Mouse (Mus musculus) neural tube, embryonic 14.5 days (tissue): ENCODE measurements at regions not wholly inside any gene's neighbourhood (a gene's known extent, or its start where the extent isn't known, plus 50 kb on each side); places are given as distances from the start of the nearest gene placed in this dataset.

Experiments
- ATAC-seq: fragments of 200-750 bp; cut with Nextera tagmentation; 2 replicates; pipeline ENCODE4 v1.8.0; 2017; ENCODE audit warnings: low read depth, mild to moderate bottlenecking, moderate TSS enrichment, moderate library complexity
- H3K27ac ChIP-seq: fragments of 300-500 bp; sonication (generic); 2 replicates; pipeline ENCODE4 v1.5.1; 2014; ENCODE audit warnings: low read depth, mild to moderate bottlenecking, control low read depth, low read length, moderate library complexity, mixed read lengths
- H3K27me3 ChIP-seq: fragments of 300-500 bp; sonication (generic); 2 replicates; pipeline ENCODE4 v1.6.1; 2014; ENCODE audit warnings: low read length; ENCODE audit not compliant: control insufficient read depth, insufficient read depth
- H3K36me3 ChIP-seq: fragments of 300-500 bp; sonication (generic); 2 replicates; pipeline ENCODE4 v1.6.1; 2014; ENCODE audit warnings: low read length, mixed read lengths; ENCODE audit not compliant: control insufficient read depth, insufficient read depth
- H3K4me1 ChIP-seq: fragments of 300-500 bp; sonication (generic); 2 replicates; pipeline ENCODE4 v1.6.1; 2014; ENCODE audit warnings: low read length; ENCODE audit not compliant: control insufficient read depth, insufficient read depth
- H3K4me2 ChIP-seq: fragments of 300-500 bp; sonication (generic); 2 replicates; pipeline ENCODE4 v1.6.1; 2014; ENCODE audit warnings: mild to moderate bottlenecking, low read depth, low read length, control low read depth
- H3K4me3 ChIP-seq: fragments of 300-500 bp; sonication (generic); 2 replicates; pipeline ENCODE4 v1.5.1; 2014; ENCODE audit warnings: low read depth, low read length, control low read depth, mixed read lengths
- H3K9ac ChIP-seq: fragments of 300-500 bp; sonication (generic); replicated peaks from 2 replicates; pipeline ENCODE4 v1.6.1; 2014; ENCODE audit warnings: low read depth, mild to moderate bottlenecking, control low read depth, low read length, mixed read lengths
- H3K9me3 ChIP-seq: fragments of 300-500 bp; sonication (generic); 2 replicates; pipeline ENCODE4 v1.6.1; 2016; ENCODE audit warnings: low read length; ENCODE audit not compliant: control insufficient read depth
- WGBS: fragments of 180-500 bp; shearing (Covaris S2); extraction: QIAGEN DNeasy Blood & Tissue Kit; methylation state at CpG from one replicate; pipeline ENCODE4 v1.1.7; 2014; 5-methylcytosine and 5-hydroxymethylcytosine counted together

GRCm38 (mm10) chr6:16702706-16703411 lies 195.4 kb downstream of the Tfec start:
- Histone ChIP-seq H3K4me1 (no peaks in the 10 kb centered on the region), H3K36me3 (no peaks in the 10 kb centered on the region), H3K9me3 (no peaks in the 10 kb centered on the region), H3K27ac (no peak overlapping the region), H3K27me3 (no peaks in the 10 kb centered on the region), H3K4me3 (no peak overlapping the region), H3K4me2 (no peak overlapping the region), H3K9ac (no peak overlapping the region)
- ATAC-seq: no peak
- 81% methylated on average over 7 of the region's 7 CpGs for WGBS

DNA sequence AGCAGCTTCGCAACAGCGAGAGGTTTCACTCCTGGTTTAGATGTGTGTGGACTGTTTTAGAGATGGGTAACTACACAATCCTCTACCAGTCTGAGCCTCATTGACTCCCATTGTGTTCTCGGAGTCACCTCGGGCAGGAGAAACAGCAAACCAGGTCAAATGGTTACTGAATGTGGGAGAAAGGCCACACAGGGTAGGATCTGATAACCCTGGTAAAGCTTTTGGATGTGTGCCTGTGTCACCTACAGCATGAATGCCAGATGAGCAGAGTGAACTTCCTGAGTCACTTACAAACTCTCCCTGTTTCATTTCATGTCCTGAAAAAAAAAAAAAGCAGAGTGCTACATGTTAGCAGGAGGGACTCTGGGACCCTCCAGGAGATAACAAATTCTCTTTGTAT lies 201.0 kb downstream of the Tfec start:
- H3K4me3 ChIP-seq: no peak overlapping the region
- ATAC-seq: no peak
- H3K9ac ChIP-seq: no peak overlapping the region
- no peaks in the 10 kb centered on the region for H3K36me3 ChIP-seq
- 75% methylated on average over 4 of the region's 4 CpGs for whole genome bisulfite sequencing
- no peaks in the 10 kb centered on the region for H3K27me3 ChIP-seq
- H3K27ac ChIP-seq: no peak overlapping the region
- H3K4me1 ChIP-seq: no peaks in the 10 kb centered on the region
- H3K4me2 ChIP-seq: no peak overlapping the region
- H3K9me3 ChIP-seq: no peaks in the 10 kb centered on the region

DNA sequence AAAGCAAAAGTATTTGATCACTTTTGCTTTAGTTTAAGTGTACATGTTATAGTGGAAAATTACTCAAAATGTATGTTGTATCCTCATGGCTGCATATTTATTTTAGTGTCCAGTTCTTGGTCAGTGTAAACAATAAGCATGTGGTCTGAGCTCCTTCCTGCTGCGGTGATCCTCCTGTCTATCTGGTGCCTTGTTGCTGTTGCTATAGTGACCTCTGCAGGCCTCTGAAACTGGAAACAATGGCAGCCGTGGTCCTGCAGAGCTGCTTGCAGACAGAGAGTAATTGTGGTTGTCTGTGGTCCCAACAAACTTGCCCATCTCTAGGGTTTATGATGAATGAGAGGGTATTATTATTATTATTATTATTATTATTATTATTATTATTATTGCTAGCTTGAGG lies 230.2 kb downstream of the Tfec start:
- Histone ChIP-seq H3K4me3 (no peak overlapping the region), H3K9ac (no peak overlapping the region)
- peak; percentile 82; the same call in 1 of the 2 replicates for ATAC-seq

DNA sequence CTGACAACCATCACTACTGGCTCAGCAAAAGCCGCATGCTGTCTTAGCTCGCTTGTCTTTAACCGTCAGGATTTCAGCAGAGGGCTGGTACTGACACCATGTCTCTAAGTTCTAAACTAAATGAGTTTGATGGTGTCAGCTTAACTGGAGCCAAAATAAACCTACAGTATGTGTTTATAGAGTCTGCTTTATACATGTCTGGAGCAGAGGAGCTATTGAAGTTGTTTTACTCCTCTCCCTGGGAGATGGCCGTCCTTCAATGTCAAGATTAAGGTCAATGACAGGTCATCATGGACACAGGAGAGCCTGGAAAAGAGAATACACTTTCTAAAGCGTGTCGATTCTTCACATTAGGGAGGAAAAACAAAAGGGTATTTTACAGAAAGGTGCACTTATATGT lies 231.0 kb downstream of the Tfec start:
- Histone ChIP-seq H3K9me3 (no peaks in the 10 kb centered on the region), H3K27ac (no peak overlapping the region), H3K27me3 (no peaks in the 10 kb centered on the region), H3K9ac (no peak overlapping the region), H3K4me3 (no peak overlapping the region), H3K4me1 (no peaks in the 10 kb centered on the region), H3K36me3 (no peaks in the 10 kb centered on the region), H3K4me2 (no peak overlapping the region)
- ATAC-seq: no peak
- 17% methylated on average over 6 of the region's 6 CpGs for WGBS

More for the DNA sequence above, 230.2 kb downstream of the Tfec start:
- Histone ChIP-seq H3K27ac (no peak overlapping the region), H3K36me3 (no peaks in the 10 kb centered on the region), H3K27me3 (no peaks in the 10 kb centered on the region), H3K9me3 (no peaks in the 10 kb centered on the region), H3K4me2 (no peak overlapping the region), H3K4me1 (no peaks in the 10 kb centered on the region)
- WGBS: 0% methylated on average over 2 of the region's 2 CpGs

DNA sequence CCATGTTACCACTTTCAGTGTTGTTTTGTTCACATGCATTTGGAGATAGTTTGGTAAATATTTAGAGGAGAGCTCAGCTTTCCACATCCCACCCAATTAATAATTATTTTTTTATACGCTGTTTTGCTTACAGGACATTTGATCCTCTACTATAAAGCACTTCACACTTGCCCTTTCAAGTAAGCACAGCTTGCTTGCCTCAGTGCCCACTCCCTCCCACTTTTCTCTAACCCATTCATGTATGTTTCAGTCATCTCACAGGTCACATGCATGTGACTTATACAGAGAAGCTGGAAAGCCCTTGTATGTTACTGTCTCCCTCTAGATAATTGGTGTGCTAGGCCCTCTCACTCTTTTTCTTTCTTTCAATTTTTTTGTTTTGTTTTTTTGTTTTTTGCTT lies 252.0 kb downstream of the Tfec start:
- no peak overlapping the region for H3K9ac ChIP-seq
- H3K36me3 ChIP-seq: no peaks in the 10 kb centered on the region
- no peak for ATAC-seq
- no peak overlapping the region for H3K4me3 ChIP-seq
- no peak overlapping the region for H3K4me2 ChIP-seq
- WGBS: 95% methylated on average over 1 of the region's 1 CpGs
- H3K27ac ChIP-seq: no peak overlapping the region
- no peaks in the 10 kb centered on the region for H3K27me3 ChIP-seq
- no peaks in the 10 kb centered on the region for H3K9me3 ChIP-seq
- H3K4me1 ChIP-seq: no peaks in the 10 kb centered on the region

DNA sequence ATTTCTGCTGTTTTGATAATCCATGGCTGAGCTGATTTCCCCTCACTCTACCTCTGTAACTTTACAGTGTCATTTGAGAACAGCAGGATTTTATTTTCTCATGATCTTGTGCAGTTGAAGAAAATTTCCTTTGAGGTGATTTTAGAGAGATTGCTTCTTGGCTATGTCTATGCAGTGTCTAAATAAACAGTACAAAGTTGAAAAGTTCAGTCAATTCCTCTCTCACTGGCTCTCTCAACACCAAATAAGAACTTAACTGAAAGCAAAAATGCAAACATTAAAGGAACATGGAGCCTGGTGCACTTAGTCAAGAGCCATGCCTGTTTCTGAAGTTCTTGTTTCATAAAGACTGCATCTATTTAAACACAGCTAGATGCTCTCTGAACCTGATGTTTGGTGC lies 254.7 kb downstream of the Tfec start:
- Histone ChIP-seq H3K9me3 (no peaks in the 10 kb centered on the region), H3K27me3 (no peaks in the 10 kb centered on the region), H3K27ac (no peak overlapping the region), H3K4me3 (no peak overlapping the region), H3K36me3 (no peaks in the 10 kb centered on the region), H3K4me1 (no peaks in the 10 kb centered on the region), H3K9ac (no peak overlapping the region), H3K4me2 (no peak overlapping the region)
- ATAC-seq: no peak

DNA sequence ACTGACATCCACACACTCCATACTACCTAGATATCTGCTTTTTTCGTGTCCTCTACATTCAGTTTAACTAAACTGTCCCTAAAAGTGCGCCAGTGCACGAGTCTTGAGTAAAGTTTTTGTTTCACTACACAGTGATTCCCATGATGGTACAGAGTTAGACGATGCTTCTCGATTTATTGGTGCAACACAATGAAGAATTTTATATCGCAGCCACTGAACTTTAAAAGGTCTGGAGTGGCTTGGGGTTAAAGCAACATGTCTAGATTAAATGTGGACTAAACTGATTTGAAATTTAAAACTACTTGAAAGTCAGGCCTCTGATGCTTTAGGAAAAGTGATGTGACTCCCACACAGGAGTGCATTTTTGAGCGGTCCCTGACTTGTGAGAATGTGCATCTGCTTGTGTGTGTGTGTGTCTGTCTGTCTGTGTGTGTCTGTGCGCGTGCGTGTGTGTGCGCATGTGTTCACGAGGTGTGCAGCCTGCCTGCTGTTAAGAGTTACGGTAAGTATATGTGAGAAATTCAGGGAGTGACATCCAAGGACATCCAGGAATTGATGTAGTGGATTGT lies 261.4 kb downstream of the Tfec start:
- H3K27ac ChIP-seq: no peak overlapping the region
- H3K27me3 ChIP-seq: no peaks in the 10 kb centered on the region
- no peak overlapping the region for H3K4me2 ChIP-seq
- no peaks in the 10 kb centered on the region for H3K9me3 ChIP-seq
- H3K4me1 ChIP-seq: no peaks in the 10 kb centered on the region
- H3K4me3 ChIP-seq: no peak overlapping the region
- no peak overlapping the region for H3K9ac ChIP-seq
- ATAC-seq: no peak
- no peaks in the 10 kb centered on the region for H3K36me3 ChIP-seq
- 87% methylated on average over 13 of the region's 13 CpGs for WGBS

DNA sequence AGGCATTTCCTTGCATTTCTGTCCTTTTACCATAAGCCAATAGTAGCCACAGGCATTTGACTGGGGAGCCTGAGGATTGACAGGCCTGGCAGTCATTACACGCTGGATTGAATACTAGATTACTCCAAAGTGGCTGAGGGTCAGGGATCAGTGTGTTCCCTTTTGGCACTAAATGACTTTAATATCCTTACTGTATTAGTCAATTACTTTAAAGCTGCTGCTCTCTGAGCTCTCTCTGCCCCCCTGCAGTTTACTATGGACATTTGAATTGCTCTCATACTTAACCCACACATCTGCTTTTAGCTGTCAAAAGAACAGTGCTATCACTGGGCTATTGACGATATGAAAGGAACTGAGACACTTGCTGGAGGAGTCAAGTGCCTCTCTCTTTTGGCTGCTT lies 262.1 kb downstream of the Tfec start:
- no peaks in the 10 kb centered on the region for H3K4me1 ChIP-seq
- H3K4me2 ChIP-seq: no peak overlapping the region
- H3K4me3 ChIP-seq: no peak overlapping the region
- H3K9me3 ChIP-seq: no peaks in the 10 kb centered on the region
- WGBS: 21% methylated on average over 2 of the region's 2 CpGs
- no peaks in the 10 kb centered on the region for H3K27me3 ChIP-seq
- H3K36me3 ChIP-seq: no peaks in the 10 kb centered on the region
- no peak overlapping the region for H3K27ac ChIP-seq
- ATAC-seq: peak; percentile 31; the same call in 1 of the 2 replicates
- no peak overlapping the region for H3K9ac ChIP-seq

GRCm38 (mm10) chr6:16607393-16608023 lies 290.7 kb downstream of the Tfec start:
- Histone ChIP-seq H3K36me3 (no peaks in the 10 kb centered on the region), H3K4me2 (no peak overlapping the region), H3K9ac (no peak overlapping the region), H3K27ac (no peak overlapping the region), H3K27me3 (no peaks in the 10 kb centered on the region), H3K9me3 (no peaks in the 10 kb centered on the region), H3K4me3 (no peak overlapping the region), H3K4me1 (no peaks in the 10 kb centered on the region)
- peak; percentile 94 for ATAC-seq
- 16% methylated on average over 9 of the region's 9 CpGs for WGBS
